Mouse (Mus musculus) G1E (cell line): ENCODE results near the gene Azin2.

Experiments used
- CTCF ChIP-seq: IDR thresholded peaks from 2 replicates; pipeline ENCODE4 v1.5.1; 2012; ENCODE audit warnings: low read depth, low read length, inconsistent platforms, mixed read lengths
- GATA2 ChIP-seq: IDR thresholded peaks from 2 replicates; pipeline ENCODE4 v1.6.1; 2012; ENCODE audit warnings: low read depth, low read length, inconsistent platforms, borderline replicate concordance
- POLR2AphosphoS5 ChIP-seq: IDR thresholded peaks from 2 replicates; pipeline ENCODE4 v1.6.1; 2012; ENCODE audit warnings: low read depth, low read length, inconsistent platforms; ENCODE audit not compliant: insufficient replicate concordance
- TAL1 ChIP-seq: conservative IDR thresholded peaks from 2 replicates; pipeline ENCODE4 v1.6.1; 2012; ENCODE audit warnings: low read depth, low read length, inconsistent platforms, mixed read lengths

- TF ChIP-seq POLR2AphosphoS5 (no peak), CTCF (peak; percentile 40; the same call in 1 of the 2 replicates), TAL1 (no peak), GATA2 (no peak)
Observed at GRCm38 (mm10) chr4:128971065-128971694, 8.9 kb upstream of the Azin2 start.
